Mouse (Mus musculus): ENCODE data around the gene Abl2. TPM values are rescaled to one million over a fixed set of nuclear protein-coding genes. Genes with fewer than 3 reads are reported as not detected.

Gene Abl2
- total and polyA plus RNA-seq, 2 experiments: 2.6 to 3.2 TPM

DNA sequence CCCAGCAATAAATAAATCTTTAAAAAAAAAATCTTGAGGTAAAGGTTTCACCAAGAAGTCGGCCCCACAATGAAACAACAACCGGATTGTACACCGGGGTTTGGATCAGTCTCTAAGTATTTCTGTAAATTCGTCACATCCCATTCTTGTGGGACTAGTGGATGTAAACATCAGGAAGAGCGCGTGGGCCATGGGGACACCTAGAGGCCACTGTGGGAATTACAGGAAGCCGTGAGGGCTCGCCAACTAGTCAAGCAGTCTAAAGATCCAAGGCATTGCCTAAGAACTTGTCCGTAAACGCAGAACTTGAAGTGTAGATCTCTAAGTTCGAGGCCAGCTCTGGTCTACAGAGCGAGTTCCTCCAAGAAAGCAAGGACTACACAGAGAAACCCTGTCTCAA is 117.6 kb downstream of the Abl2 start:
- H3K4me3 ChIP-seq (ENCODE audit: insufficient read depth, low read depth, low read length): no peak overlapping the region
- H3K4me1 ChIP-seq (ENCODE audit: control insufficient read depth, insufficient read depth, low read length): peaks cover 5% of the 10 kb centered on the region
- no peaks in the 10 kb centered on the region for H3K79me2 ChIP-seq (ENCODE audit: control insufficient read depth, insufficient read depth, low read length)
- H3K27ac ChIP-seq (replicated peaks; ENCODE audit: insufficient read depth, low read depth, low read length): no peak overlapping the region
- H3K36me3 ChIP-seq (ENCODE audit: control insufficient read depth, insufficient read depth, low read length): 0 out of 2 replicates have a peak, but pooled peaks cover 2% of the 10 kb centered on the region
- H3K27me3 ChIP-seq (ENCODE audit: control insufficient read depth, insufficient read depth, low read length): no peaks in the 10 kb centered on the region
- peak; percentile 62 for DNase-seq (ENCODE audit: extremely low read depth, low read depth, low spot score)
- no peak overlapping the region for H3K9ac ChIP-seq (ENCODE audit: low read depth, low read length)
- WGBS: 15% methylated on average over 12 of the region's 12 CpGs
- TF ChIP-seq CTCF (IDR thresholded peaks at IDR 0.05; ENCODE audit: low read depth, low read length): peak; percentile 88
- TF ChIP-seq POLR2A (IDR thresholded peaks at IDR 0.05; ENCODE audit: extremely low read depth, insufficient read depth, low read length): no peak

DNA sequence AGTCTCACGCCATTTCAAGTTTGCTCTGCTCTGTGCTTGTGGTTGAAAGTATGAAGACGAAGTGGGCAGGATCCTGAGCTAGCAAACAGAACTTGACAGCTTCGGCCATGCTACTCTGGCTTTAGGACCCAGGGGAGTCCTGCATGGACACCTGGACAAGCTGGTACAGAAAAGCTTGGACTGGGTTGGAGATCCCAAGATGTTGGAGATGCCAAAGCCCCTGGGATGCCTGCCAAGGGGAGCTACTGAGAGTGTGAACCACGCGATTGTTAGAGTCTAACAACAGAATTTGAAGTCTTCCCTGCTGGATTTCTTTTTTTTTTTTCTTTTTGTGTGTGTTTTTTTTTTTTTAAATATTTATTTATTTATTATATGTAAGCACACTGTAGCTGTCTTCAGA is 118.0 kb downstream of the Abl2 start:
- no peak overlapping the region for H3K9ac ChIP-seq (ENCODE audit: low read depth, low read length)
- DNase-seq (ENCODE audit: extremely low read depth, low read depth, low spot score): no peak
- WGBS: 59% methylated on average over 5 of the region's 5 CpGs
- H3K36me3 ChIP-seq (ENCODE audit: control insufficient read depth, insufficient read depth, low read length): 0 out of 2 replicates have a peak, but pooled peaks cover 2% of the 10 kb centered on the region
- H3K4me3 ChIP-seq (ENCODE audit: insufficient read depth, low read depth, low read length): no peak overlapping the region
- TF ChIP-seq CTCF (IDR thresholded peaks at IDR 0.05; ENCODE audit: low read depth, low read length) (no peak), POLR2A (IDR thresholded peaks at IDR 0.05; ENCODE audit: extremely low read depth, insufficient read depth, low read length) (no peak)
- H3K27me3 ChIP-seq (ENCODE audit: control insufficient read depth, insufficient read depth, low read length): no peaks in the 10 kb centered on the region
- H3K27ac ChIP-seq (replicated peaks; ENCODE audit: insufficient read depth, low read depth, low read length): no peak overlapping the region
- no peaks in the 10 kb centered on the region for H3K79me2 ChIP-seq (ENCODE audit: control insufficient read depth, insufficient read depth, low read length)
- peaks cover 5% of the 10 kb centered on the region for H3K4me1 ChIP-seq (ENCODE audit: control insufficient read depth, insufficient read depth, low read length)

- whole genome bisulfite sequencing: 93% methylated on average over 3 of the region's 3 CpGs
- H3K79me2 ChIP-seq (ENCODE audit: control insufficient read depth, insufficient read depth, low read length): no peaks in the 10 kb centered on the region
- no peaks in the 10 kb centered on the region for H3K27me3 ChIP-seq (ENCODE audit: control insufficient read depth, insufficient read depth, low read length)
- H3K36me3 ChIP-seq (ENCODE audit: control insufficient read depth, insufficient read depth, low read length): no peaks in the 10 kb centered on the region
- DNase-seq (ENCODE audit: extremely low read depth, low read depth, low spot score): no peak
- H3K9ac ChIP-seq (ENCODE audit: low read depth, low read length): no peak overlapping the region
- TF ChIP-seq POLR2A (IDR thresholded peaks at IDR 0.05; ENCODE audit: extremely low read depth, insufficient read depth, low read length) (no peak), CTCF (IDR thresholded peaks at IDR 0.05; ENCODE audit: low read depth, low read length) (no peak)
- H3K27ac ChIP-seq (replicated peaks; ENCODE audit: insufficient read depth, low read depth, low read length): no peak overlapping the region
- H3K4me1 ChIP-seq (ENCODE audit: control insufficient read depth, insufficient read depth, low read length): peaks cover 5% of the 10 kb centered on the region
- no peak overlapping the region for H3K4me3 ChIP-seq (ENCODE audit: insufficient read depth, low read depth, low read length)
Observed at GRCm38 (mm10) chr1:156677230-156677629, 118.6 kb downstream of the Abl2 start.

DNA sequence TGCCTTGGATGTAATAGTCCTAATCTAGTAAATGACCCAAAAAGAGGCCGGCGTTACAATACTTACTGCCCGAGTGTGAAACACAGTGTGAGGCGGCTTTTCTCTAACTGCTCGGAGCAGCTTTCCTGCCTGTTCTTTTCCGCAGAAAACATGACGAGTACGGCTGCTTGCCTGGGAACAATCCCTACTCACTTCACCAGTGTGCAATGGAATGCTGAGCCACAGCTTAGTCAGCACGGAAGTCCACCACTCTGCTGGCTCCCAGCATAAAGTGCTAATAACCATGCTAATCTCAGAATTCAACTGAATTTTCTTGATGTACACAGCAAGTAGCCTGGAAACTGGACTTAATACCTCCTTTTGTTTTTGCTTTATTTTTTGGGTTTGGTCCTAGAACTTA is 121.0 kb downstream of the Abl2 start:
- Histone ChIP-seq H3K36me3 (ENCODE audit: control insufficient read depth, insufficient read depth, low read length) (peaks cover 5% of the 10 kb centered on the region; the same call in 1 of the 2 replicates), H3K9ac (ENCODE audit: low read depth, low read length) (no peak overlapping the region), H3K27ac (replicated peaks; ENCODE audit: insufficient read depth, low read depth, low read length) (no peak overlapping the region), H3K27me3 (ENCODE audit: control insufficient read depth, insufficient read depth, low read length) (no peaks in the 10 kb centered on the region), H3K79me2 (ENCODE audit: control insufficient read depth, insufficient read depth, low read length) (no peaks in the 10 kb centered on the region), H3K4me3 (ENCODE audit: insufficient read depth, low read depth, low read length) (no peak overlapping the region), H3K4me1 (ENCODE audit: control insufficient read depth, insufficient read depth, low read length) (peaks cover 4% of the 10 kb centered on the region)
- WGBS: 92% methylated on average over 9 of the region's 9 CpGs
- no peak for DNase-seq (ENCODE audit: extremely low read depth, low read depth, low spot score)
- TF ChIP-seq CTCF (IDR thresholded peaks at IDR 0.05; ENCODE audit: low read depth, low read length): no peak
- TF ChIP-seq POLR2A (IDR thresholded peaks at IDR 0.05; ENCODE audit: extremely low read depth, insufficient read depth, low read length): no peak

DNA sequence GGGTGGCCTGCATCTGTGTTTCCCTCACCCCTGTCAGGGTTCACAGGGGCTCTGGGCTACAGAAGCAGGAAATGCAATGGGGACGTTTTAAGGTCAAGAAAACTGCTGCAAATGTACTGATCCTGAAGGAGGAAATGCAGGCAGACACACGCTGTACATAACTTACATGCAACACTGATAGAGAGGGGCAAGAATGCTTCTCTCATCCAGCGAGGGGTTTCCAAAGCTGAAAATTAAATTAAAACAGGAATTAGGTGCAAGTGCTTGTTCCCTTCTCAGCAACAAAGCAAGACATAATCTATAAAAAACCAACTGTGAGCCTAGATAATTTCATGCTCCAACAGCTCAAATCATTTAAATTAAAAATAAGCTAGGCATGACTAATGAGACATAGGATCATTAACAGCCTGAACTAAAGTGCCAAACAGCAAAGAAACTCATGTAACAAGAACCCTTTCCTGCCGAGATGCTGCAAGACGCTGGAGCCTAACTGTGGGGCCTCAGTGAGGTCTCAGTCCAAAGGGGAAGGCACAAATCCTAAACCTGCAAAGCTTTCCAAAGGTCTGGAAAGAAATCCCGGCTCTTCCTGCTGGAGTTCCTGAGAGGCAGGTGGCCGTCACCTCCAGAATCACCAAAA is 127.6 kb downstream of the Abl2 start:
- H3K79me2 ChIP-seq (ENCODE audit: control insufficient read depth, insufficient read depth, low read length): no peaks in the 10 kb centered on the region
- TF ChIP-seq POLR2A (IDR thresholded peaks at IDR 0.05; ENCODE audit: extremely low read depth, insufficient read depth, low read length) (no peak), CTCF (IDR thresholded peaks at IDR 0.05; ENCODE audit: low read depth, low read length) (no peak)
- H3K27ac ChIP-seq (replicated peaks; ENCODE audit: insufficient read depth, low read depth, low read length): no peak overlapping the region
- H3K9ac ChIP-seq (ENCODE audit: low read depth, low read length): no peak overlapping the region
- no peaks in the 10 kb centered on the region for H3K27me3 ChIP-seq (ENCODE audit: control insufficient read depth, insufficient read depth, low read length)
- no peak overlapping the region for H3K4me3 ChIP-seq (ENCODE audit: insufficient read depth, low read depth, low read length)
- no peaks in the 10 kb centered on the region for H3K4me1 ChIP-seq (ENCODE audit: control insufficient read depth, insufficient read depth, low read length)
- peaks cover 41% of the 10 kb centered on the region for H3K36me3 ChIP-seq (ENCODE audit: control insufficient read depth, insufficient read depth, low read length)
- DNase-seq (ENCODE audit: extremely low read depth, low read depth, low spot score): no peak
- 81% methylated on average over 7 of the region's 7 CpGs for WGBS

Other genes starting within 250 kb of the Abl2 start
- gene Nphs2, start 248.1 kb upstream of the Abl2 start, total RNA-seq (2014; rRNA removed): not detected in 2 replicates
- gene Nphs2, start 248.1 kb upstream of the Abl2 start, polyA plus RNA-seq (2012; rRNA removed): not detected in 2 replicates
- 21.7 and 55.0 TPM in 2 replicates for gene Gm2000, start 192.7 kb upstream of the Abl2 start, total RNA-seq (2014; rRNA removed)
- gene Gm2000, start 192.7 kb upstream of the Abl2 start, polyA plus RNA-seq (2012; rRNA removed): 8.4 and 10.0 TPM in 2 replicates
- gene Axdnd1, start 137.6 kb upstream of the Abl2 start, total RNA-seq (2014; rRNA removed): not detected in 2 replicates
- gene Axdnd1, start 137.6 kb upstream of the Abl2 start, polyA plus RNA-seq (2012; rRNA removed): not detected in 2 replicates
- 5.9 and 7.7 TPM in 2 replicates for gene Soat1, start 84.5 kb upstream of the Abl2 start, total RNA-seq (2014; rRNA removed)
- 1.2 and 2.4 TPM in 2 replicates for gene Soat1, start 84.5 kb upstream of the Abl2 start, polyA plus RNA-seq (2012; rRNA removed)
- gene Gm10031, start 34.8 kb upstream of the Abl2 start, total RNA-seq (2014; rRNA removed): 13.4 and 13.6 TPM in 2 replicates
- 9.9 and 11.1 TPM in 2 replicates for gene Gm10031, start 34.8 kb upstream of the Abl2 start, polyA plus RNA-seq (2012; rRNA removed)
- 3.9 and 4.6 TPM in 2 replicates for gene Tor3a, start 115.6 kb downstream of the Abl2 start, total RNA-seq (2014; rRNA removed)
- 4.4 and 9.3 TPM in 2 replicates for gene Tor3a, start 115.6 kb downstream of the Abl2 start, polyA plus RNA-seq (2012; rRNA removed)
- gene Fam20b, start 160.3 kb downstream of the Abl2 start, total RNA-seq (2014; rRNA removed): 11.2 and 11.4 TPM in 2 replicates
- gene Fam20b, start 160.3 kb downstream of the Abl2 start, polyA plus RNA-seq (2012; rRNA removed): 6.8 and 8.0 TPM in 2 replicates

Data from liver, adult 2 months (tissue).